Mouse (Mus musculus) common myeloid progenitor, adult 5-6 weeks (primary cell): ENCODE data around the gene Tpo. TPM values are rescaled to one million over a fixed set of nuclear protein-coding genes. Genes with fewer than 3 reads are reported as not detected.

Experiments used
- ATAC-seq: replicated peaks from 2 replicates; pipeline ENCODE4 v1.8.0; 2016; ENCODE audit warnings: low read depth, mild to moderate bottlenecking, moderate TSS enrichment, inconsistent platforms; ENCODE audit not compliant: poor library complexity, severe bottlenecking
- total RNA-seq: library from RNA; stranded (forward); fragments of 200-1000, 187-1606 nt; gene quantifications from 2 replicates; pipeline ENCODE4 v1.2.3, GENCODE M21; 2017

The Tpo gene
- not detected in 2 replicates for total RNA-seq

GRCm38 (mm10) chr12:30132524-30132923 lies at the start of gene Tpo:
Gene Tpo (minus strand): TSS chr12:30132624.
- no peak for ATAC-seq

- no peak for ATAC-seq
Measured at GRCm38 (mm10) chr12:30181721-30182120, 49.3 kb upstream of the Tpo start.

DNA sequence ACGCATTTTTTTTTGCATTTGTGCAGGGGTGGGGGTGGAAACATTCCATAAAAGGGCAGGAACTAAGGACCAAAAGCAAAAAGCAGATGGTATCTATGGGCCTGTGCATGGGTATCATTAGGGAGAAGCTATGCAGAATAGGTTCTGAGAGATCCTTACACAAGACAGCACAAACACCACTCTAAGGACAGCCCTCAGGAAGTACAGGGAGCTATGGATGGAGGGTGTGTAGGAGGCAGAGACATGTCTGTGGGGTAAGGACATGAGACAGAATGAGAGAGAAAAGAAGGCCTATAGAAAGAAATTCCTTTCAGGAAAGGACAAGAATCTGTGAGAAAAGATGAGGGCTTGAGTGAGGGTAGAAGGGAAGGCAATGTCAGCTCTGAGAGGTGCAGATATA lies 47.2 kb upstream of the Tpo start:
- no peak for ATAC-seq

DNA sequence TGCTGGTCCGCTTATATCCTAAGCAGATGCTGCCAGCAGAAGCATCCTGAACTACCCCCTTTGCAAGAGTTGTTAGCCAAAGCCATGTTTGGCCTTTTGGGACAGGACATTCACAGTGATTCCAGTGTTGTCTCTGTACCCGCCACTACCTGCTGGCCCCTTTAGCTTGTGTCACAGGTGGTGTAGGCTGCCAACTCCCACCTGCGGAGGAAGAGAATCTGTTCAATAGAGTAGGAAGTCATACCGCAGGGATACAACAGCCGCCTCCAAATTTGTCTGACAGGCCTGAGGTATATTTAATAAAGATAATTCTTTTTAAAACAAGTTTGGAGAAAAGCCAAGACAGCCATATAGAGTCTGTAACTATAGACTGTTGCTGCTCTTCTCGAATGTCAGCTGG lies 45.5 kb upstream of the Tpo start:
- no peak for ATAC-seq

- ATAC-seq, result no peak
Measured at GRCm38 (mm10) chr12:30177529-30177928, 45.1 kb upstream of the Tpo start.

DNA sequence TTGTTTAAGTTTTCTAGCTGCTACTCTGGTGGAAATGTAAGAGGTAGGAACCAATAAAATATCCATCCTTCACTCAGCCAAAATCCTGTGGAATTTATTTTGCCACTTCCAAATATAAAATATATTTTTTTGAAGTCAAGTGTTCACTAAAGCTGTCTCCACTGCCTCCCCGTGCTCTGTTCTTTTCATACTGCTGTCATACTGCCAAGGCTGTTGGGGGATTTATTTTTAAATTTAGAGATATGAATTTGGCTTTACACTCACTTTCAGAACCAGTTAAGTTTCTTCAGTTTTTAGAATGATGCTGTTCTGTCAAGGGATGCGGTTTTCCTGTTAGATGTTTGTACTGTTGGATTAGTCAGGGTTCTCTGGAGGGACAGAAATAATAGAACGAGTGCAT lies 36.1 kb upstream of the Tpo start:
- ATAC-seq, result no peak

DNA sequence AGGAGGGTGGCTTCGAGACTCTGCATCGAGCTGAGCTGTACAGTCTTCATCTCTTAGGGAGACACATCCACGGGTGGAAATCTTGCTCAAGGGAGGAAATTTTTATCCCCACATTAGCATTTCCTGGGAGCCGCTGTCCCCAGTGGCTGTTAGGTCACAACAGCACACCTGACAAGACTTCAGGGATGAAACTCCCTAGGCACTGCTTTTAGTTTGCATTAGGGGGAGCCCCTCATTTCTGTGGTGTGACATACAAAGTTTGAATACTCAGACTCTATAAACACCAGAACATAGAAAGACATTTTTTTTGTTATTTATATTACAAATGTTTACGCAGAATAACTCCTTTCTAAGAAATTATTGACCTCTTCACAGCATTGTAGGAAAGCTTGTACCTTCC lies 32.1 kb upstream of the Tpo start:
- no peak for ATAC-seq

DNA sequence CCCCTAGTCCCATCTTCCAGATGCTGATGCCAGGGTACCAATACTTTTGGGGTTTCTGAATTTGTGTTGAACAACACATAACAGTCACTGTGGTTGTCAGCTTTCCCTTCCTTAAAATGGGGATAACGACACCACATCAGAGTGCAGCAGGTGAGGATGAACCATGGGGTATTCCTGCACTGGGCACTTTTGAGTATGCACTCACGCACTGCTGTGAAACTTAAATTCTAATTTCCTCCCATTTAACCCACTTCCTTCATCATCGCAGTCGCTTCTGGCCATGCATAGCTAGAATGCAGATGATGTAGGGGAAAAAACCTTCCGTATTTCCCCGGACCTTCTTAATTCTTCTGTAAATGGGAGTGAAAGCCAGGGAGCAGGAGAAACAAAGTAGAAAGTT lies 31.6 kb upstream of the Tpo start:
- ATAC-seq, result no peak

- ATAC-seq, result no peak
Measured at GRCm38 (mm10) chr12:30161731-30162406, 29.4 kb upstream of the Tpo start.

DNA sequence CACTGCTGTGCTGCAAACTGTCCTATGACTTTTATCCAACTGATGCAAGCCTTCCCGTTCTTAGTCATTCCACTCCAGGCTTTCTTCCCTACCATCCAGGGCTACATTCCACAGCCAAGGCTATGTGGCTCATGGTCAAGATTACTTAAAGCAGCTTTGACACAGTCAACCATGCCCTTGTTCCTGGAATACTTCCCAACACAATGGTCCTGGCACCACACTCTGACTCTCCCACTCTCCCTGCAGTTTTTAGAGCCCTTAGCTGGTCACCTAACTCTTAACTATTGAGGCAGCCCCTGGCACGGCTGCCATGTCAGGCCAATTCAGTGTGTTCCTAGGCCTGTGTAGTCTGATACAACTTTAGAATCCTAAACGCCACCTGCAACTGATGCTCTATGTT lies 28.1 kb upstream of the Tpo start:
- ATAC-seq, result no peak

DNA sequence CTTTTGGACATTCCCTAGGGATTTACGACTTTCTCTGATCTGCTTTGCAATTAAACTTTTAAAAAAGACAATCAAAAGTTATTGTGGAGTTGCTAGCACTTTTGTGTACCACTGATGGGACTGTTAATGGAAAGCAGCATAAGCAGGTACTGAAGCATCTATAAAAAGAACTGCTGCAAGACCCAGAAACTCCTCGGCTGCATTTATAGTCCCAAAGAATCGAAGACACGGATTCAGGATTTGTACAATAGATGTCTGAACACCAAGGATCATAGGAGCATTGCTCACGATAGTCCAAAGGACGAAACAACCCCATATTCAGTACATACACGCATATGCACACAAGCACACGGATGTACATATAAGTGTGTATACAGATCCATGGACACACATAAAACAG lies 27.4 kb upstream of the Tpo start:
- no peak for ATAC-seq

GRCm38 (mm10) chr12:30154079-30154673 lies 21.8 kb upstream of the Tpo start:
- no peak for ATAC-seq

DNA sequence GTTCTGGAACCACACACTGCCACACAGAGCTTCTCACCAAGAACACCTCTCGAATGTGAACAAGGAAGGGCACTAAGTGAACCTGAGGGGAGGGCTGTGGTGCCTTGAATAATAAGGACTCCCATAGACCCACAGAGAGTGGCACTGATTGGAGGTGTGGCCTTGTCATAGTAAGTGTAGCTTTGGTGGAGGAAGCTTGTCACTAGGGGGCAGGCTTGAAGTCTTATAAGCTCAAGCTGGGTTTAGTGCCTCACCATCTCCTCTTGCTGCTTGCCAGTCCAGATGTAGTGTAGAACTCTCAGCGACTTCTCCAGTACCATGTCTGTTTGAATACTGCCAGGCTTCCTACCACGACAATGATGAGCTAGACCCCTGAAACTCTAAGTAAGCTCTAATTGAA lies 9.7 kb upstream of the Tpo start:
- ATAC-seq, result no peak

- no peak for ATAC-seq
Measured at GRCm38 (mm10) chr12:30129411-30129716, 3.1 kb downstream of the Tpo start.

- peak; percentile 79 for ATAC-seq
Measured at GRCm38 (mm10) chr12:30128561-30129410, 3.6 kb downstream of the Tpo start.

- no peak for ATAC-seq
Measured at GRCm38 (mm10) chr12:30122347-30122746, 10.1 kb downstream of the Tpo start.

GRCm38 (mm10) chr12:30112271-30112670 lies 20.2 kb downstream of the Tpo start:
- ATAC-seq, result no peak

DNA sequence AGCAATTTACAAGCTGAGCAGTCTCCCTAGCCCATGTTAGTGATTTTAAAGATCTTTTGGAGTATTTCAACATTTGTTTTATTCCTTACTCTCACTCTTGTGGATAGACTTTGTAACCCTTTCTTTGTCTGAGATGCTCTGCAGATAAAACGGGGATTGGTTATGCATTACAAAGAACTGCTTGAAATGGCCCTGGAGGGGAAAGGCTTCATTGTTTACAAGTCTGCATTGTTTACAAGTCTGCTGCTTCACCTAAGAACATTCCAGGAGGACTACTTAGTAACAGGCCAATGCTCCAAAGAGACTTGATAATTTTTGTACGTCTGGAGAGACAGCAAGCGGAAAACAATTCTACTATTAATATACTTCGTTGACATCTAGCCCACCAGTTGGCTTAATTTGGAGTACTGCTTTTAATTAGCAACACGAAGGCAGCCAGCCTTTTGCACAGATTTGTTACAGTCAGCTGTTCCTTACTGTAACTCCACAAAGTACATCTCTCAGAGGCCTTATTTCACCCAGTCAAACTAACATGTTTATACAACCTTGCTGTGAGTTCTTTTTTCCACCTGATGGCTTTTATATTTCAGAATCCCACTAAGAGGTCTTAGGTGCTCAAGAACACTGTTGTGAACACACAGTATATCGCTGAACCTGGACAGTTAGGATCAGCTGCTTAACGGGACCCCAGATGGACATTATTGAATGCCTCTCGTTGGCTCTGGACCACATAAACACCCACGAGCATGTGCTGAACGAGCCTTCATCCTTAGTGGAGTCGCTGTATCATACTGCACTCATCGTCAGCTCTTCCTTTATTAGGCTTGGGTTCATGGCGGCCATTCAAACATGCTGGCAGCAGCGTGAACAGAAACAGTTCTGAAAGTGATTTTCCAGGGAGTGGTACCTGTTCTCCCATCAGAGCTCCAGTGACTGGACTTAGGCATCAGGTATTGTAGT lies 22.5 kb downstream of the Tpo start:
- ATAC-seq, result no peak

DNA sequence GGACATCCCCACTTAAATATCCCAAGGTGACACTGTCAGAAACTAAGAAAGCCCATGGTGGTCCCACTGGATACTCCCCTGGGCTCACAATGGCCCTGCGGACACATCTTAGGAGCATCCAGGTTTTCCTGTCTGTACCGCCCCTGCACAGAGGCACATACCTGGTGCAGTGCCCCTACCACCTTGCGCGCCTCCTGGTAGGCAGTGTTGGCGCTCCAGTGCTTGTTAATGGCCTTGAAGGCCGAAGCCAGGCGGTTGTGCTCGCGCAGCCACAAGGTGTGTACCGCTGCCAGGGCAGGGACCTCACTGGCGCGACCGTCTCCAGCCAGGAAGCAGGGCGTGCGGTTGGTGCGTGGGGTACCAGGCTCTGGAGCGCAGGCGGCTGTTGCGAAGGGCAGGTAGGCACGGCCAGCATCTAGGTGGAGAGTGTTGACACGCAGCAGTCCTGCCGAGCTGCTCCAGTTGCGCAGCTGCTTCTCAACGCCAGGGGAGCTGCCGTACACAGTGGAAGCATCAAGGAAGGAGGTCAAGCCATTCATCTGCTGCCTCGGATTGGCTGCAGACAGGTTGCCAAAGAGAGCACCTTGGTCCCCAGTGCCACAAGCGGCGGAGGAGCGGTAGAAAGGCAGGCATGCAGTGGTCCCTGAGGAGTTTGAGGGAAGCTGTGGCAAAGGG lies 29.4 kb downstream of the Tpo start:
- no peak for ATAC-seq

- no peak for ATAC-seq
Measured at GRCm38 (mm10) chr12:30092081-30092480, 40.3 kb downstream of the Tpo start.
